Mouse (Mus musculus) hematopoietic stem cell, adult 5-6 weeks (primary cell): ENCODE data around the gene Coasy. TPM values are rescaled to one million over a fixed set of nuclear protein-coding genes. Genes with fewer than 3 reads are reported as not detected.

ENCODE experiments used
- total RNA-seq: library from RNA; stranded (forward); fragments of 172-1452, 232-1000 nt; gene quantifications from 2 replicates; pipeline ENCODE4 v1.2.3, GENCODE M21; 2017

Gene Coasy
- total RNA-seq, 1 experiment from 2014 or later, result 20.0 TPM

Other genes starting within 250 kb of the Coasy start
- gene Stat5b, start 231.8 kb upstream of the Coasy start, total RNA-seq, result 58.8 and 66.2 TPM in 2 replicates
- gene Stat5a, start 223.2 kb upstream of the Coasy start, total RNA-seq, result 48.2 and 54.6 TPM in 2 replicates
- 108 and 135 TPM in 2 replicates for gene Stat3, start 143.0 kb upstream of the Coasy start, total RNA-seq
- 9.8 and 13.4 TPM in 2 replicates for gene Cavin1, start 111.7 kb upstream of the Coasy start, total RNA-seq
- gene Atp6v0a1, start 73.1 kb upstream of the Coasy start, total RNA-seq, result 7.5 and 32.6 TPM in 2 replicates
- 16.4 and 20.6 TPM in 2 replicates for gene Naglu, start 12.6 kb upstream of the Coasy start, total RNA-seq
- not detected in 2 replicates for gene Hsd17b1, start 4.2 kb upstream of the Coasy start, total RNA-seq
- gene Mlx, start 4.7 kb downstream of the Coasy start, total RNA-seq, result 36.5 and 57.0 TPM in 2 replicates
- 34.5 and 60.5 TPM in 2 replicates for gene Psmc3ip, start 12.9 kb downstream of the Coasy start, total RNA-seq
- 30.9 and 38.8 TPM in 2 replicates for gene Retreg3, start 37.3 kb downstream of the Coasy start, total RNA-seq
- 30.0 and 47.4 TPM in 2 replicates for gene Tubg1, start 37.4 kb downstream of the Coasy start, total RNA-seq
- not detected in 2 replicates for gene Tubg2, start 73.3 kb downstream of the Coasy start, total RNA-seq
- 0.31 TPM in 1 of 2 replicates, not detected in the other for gene Cntnap1, start 88.0 kb downstream of the Coasy start, total RNA-seq
- gene Plekhh3, start 88.8 kb downstream of the Coasy start, total RNA-seq, result 0.50 TPM in 1 of 2 replicates, not detected in the other
- not detected in 2 replicates for gene Ccr10, start 92.9 kb downstream of the Coasy start, total RNA-seq
- gene Ezh1, start 143.9 kb downstream of the Coasy start, total RNA-seq, result 38.1 and 45.0 TPM in 2 replicates
- 6.9 TPM in 1 of 2 replicates, not detected in the other for gene Ramp2, start 163.5 kb downstream of the Coasy start, total RNA-seq
- gene Vps25, start 171.1 kb downstream of the Coasy start, total RNA-seq, result 55.0 and 59.3 TPM in 2 replicates
- 0.63 TPM in 1 of 2 replicates, not detected in the other for gene Wnk4, start 178.0 kb downstream of the Coasy start, total RNA-seq
- 1.3 and 2.4 TPM in 2 replicates for gene Cntd1, start 196.4 kb downstream of the Coasy start, total RNA-seq
- 24.6 and 33.0 TPM in 2 replicates for gene Coa3, start 196.5 kb downstream of the Coasy start, total RNA-seq
- 139 and 177 TPM in 2 replicates for gene Becn1, start 219.7 kb downstream of the Coasy start, total RNA-seq
- 101 and 128 TPM in 2 replicates for gene Psme3, start 233.6 kb downstream of the Coasy start, total RNA-seq
- 1.1 and 2.6 TPM in 2 replicates for gene Aoc2, start 242.5 kb downstream of the Coasy start, total RNA-seq
- gene Aoc3, start 248.0 kb downstream of the Coasy start, total RNA-seq, result 0.10 TPM in 1 of 2 replicates, not detected in the other